In genomic region chr19:57191109-57191508, GRCm38 (mm10) we compare ENCODE assay signal across 32 mouse cellular contexts.
"Had no signal": no experiment of that assay in that cellular context is flagged by ENCODE, and none has a peak within 500 bp of the region (broad histone marks: within the 10 kb centered on the region; RNA-seq: fewer than 3 reads in every experiment).

No protein-coding gene starts in this region.

- H3K27me3 ChIP-seq: heart, embryonic 12.5 days; heart, embryonic 13.5 days; heart, embryonic 15.5 days; intestine, embryonic 15.5 days had no signal

- H3K4me1 ChIP-seq: intestine, embryonic 15.5 days had no signal

- H3K36me3 ChIP-seq: heart, embryonic 12.5 days; heart, embryonic 15.5 days; hindbrain, embryonic 10.5 days; hindbrain, embryonic 12.5 days; hindbrain, embryonic 13.5 days; hindbrain, embryonic 15.5 days; intestine, embryonic 15.5 days; kidney, embryonic 15.5 days had no signal

- H3K4me3 ChIP-seq: heart, embryonic 10.5 days; heart, embryonic 12.5 days; heart, embryonic 13.5 days; heart, embryonic 15.5 days; hindbrain, embryonic 10.5 days; hindbrain, embryonic 12.5 days; hindbrain, embryonic 13.5 days; hindbrain, embryonic 15.5 days; intestine, embryonic 15.5 days; kidney, embryonic 15.5 days; layer of hippocampus, adult 2 months had no signal

- H3K27ac ChIP-seq: heart, embryonic 10.5 days; heart, embryonic 13.5 days; heart, embryonic 15.5 days; hindbrain, embryonic 10.5 days; hindbrain, embryonic 12.5 days; hindbrain, embryonic 13.5 days; hindbrain, embryonic 14.5 days; hindbrain, embryonic 15.5 days; hindbrain, postnatal 0 days; intestine, embryonic 15.5 days; layer of hippocampus, adult 2 months had no signal

- ATAC-seq: hindbrain, embryonic 16.5 days; hindbrain, postnatal 0 days; inflammation-experienced regulatory T-cells, adult 6 months; intestine, embryonic 15.5 days; intestine, embryonic 16.5 days; intestine, postnatal 0 days had no signal

- H3K9ac ChIP-seq: heart, embryonic 12.5 days; heart, embryonic 13.5 days; heart, embryonic 15.5 days; hindbrain, embryonic 12.5 days; hindbrain, embryonic 13.5 days; hindbrain, embryonic 14.5 days; hindbrain, embryonic 15.5 days; intestine, embryonic 15.5 days; kidney, embryonic 15.5 days had no signal

- H3K4me2 ChIP-seq: heart, embryonic 11.5 days; heart, embryonic 12.5 days; heart, embryonic 13.5 days; heart, embryonic 15.5 days; hindbrain, embryonic 12.5 days; hindbrain, embryonic 13.5 days; hindbrain, embryonic 14.5 days; hindbrain, embryonic 15.5 days; intestine, embryonic 15.5 days; kidney, embryonic 15.5 days had no signal

- H3K9me3 ChIP-seq: heart, embryonic 10.5 days; heart, embryonic 12.5 days; heart, embryonic 13.5 days; heart, embryonic 15.5 days; hindbrain, embryonic 10.5 days; hindbrain, embryonic 12.5 days; hindbrain, embryonic 13.5 days; hindbrain, embryonic 15.5 days; intestine, embryonic 15.5 days; kidney, embryonic 15.5 days had no signal

- DNase-seq: heart, postnatal 10 days; heart, postnatal 14 days; heart, postnatal 4 days; kidney, adult 11 months; kidney, adult 18-20 months; kidney, adult 2 months; kidney, adult 8-10 months; kidney, adult 9 months; kidney, postnatal 10 days; kidney, postnatal 14 days; kidney, postnatal 36 days; kidney, postnatal 4 days; layer of hippocampus, adult 9-11 months; layer of hippocampus, postnatal 36 days had no signal
